7 mouse cellular contexts compared by ENCODE assay signal in the genomic region with DNA sequence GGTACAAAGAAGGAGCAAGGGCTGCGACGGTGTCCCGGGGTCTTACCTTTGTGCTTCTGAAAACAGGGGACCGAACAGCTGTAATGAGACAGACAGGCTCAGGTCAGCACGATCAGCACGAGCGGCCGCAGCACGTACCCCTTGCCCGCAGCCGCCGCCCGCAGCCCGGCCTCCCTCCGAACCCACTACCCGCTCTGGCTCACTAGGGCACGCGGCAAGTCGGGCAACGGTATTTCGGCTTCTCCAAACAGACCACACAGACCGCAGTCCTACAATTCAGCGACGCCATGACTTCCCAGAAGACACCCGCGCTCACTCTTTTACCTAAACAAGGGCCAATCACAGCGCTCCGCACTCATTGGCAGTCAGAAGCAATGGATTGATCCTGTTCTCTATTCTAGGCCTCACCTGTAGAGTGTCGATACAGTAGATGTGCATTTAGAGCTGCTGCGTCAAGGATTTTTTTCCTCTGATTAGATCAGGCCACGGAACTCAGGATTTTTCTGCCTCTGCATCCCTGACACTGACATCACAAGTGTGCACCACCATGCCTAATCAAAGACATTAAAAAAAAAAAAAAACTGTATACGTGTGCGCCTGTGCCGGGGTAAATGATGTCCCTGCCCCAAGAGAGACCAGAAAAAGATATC. TPM values are rescaled to one million over a fixed set of nuclear protein-coding genes. Genes with fewer than 3 reads are reported as not detected.
DNase-seq lines count a peak whose midpoint lies in the region; ATAC-seq and TF ChIP-seq lines count a peak whose summit lies in the region.

A gene (minus strand): TSS at position 314 of the 650 bp plus-strand sequence.

- peaks cover 6% of the 10 kb centered on the region; the same call in 1 of the 2 replicates for H3K4me1 ChIP-seq in embryonic facial prominence, embryonic 12.5 days
- H3K4me1 ChIP-seq in kidney, adult 2 months (ENCODE audit: control insufficient read depth, insufficient read depth, low read length): peaks cover 3% of the 10 kb centered on the region; the same call in 1 of the 2 replicates
- H3K4me1 ChIP-seq in limb, embryonic 12.5 days (replicated peaks): peaks cover 14% of the 10 kb centered on the region
- peaks cover 23% of the 10 kb centered on the region for H3K4me1 ChIP-seq in midbrain, embryonic 15.5 days
- 0 out of 2 replicates have a peak, but pooled peaks cover 2% of the 10 kb centered on the region for H3K4me1 ChIP-seq in spleen, adult 2 months (ENCODE audit: control insufficient read depth, insufficient read depth, insufficient read length)

- TF ChIP-seq CTCF in kidney, adult 2 months (conservative IDR thresholded peaks at IDR 0.05; ENCODE audit: insufficient read depth, insufficient read length, low read depth, low read length): no peak
- no peak for TF ChIP-seq CTCF in spleen, adult 2 months (IDR thresholded peaks at IDR 0.05; ENCODE audit: extremely low read depth, insufficient read depth, insufficient read length, insufficient replicate concordance)

- peak within 1 kb of the TSS; percentile 81 for H3K9ac ChIP-seq in embryonic facial prominence, embryonic 12.5 days
- H3K9ac ChIP-seq in limb, embryonic 12.5 days (replicated peaks): peak within 1 kb of the TSS; percentile 81
- H3K9ac ChIP-seq in midbrain, embryonic 15.5 days: peak within 1 kb of the TSS; percentile 86

- ATAC-seq in embryonic facial prominence, embryonic 12.5 days (ENCODE audit: insufficient number of reproducible peaks, insufficient read depth, low FRiP score, low TSS enrichment): peak; percentile 84
- ATAC-seq in limb, embryonic 12.5 days (ENCODE audit: insufficient number of reproducible peaks, insufficient read depth, low FRiP score, low TSS enrichment, low read depth): peak; percentile 87
- peak; percentile 94 for ATAC-seq in midbrain, embryonic 15.5 days (replicated peaks)

- peak within 1 kb of the TSS; percentile 73 for H3K4me2 ChIP-seq in embryonic facial prominence, embryonic 12.5 days (replicated peaks)
- peak within 1 kb of the TSS; percentile 79 for H3K4me2 ChIP-seq in limb, embryonic 12.5 days
- peak within 1 kb of the TSS; percentile 86 for H3K4me2 ChIP-seq in midbrain, embryonic 15.5 days

- TF ChIP-seq POLR2A in kidney, adult 2 months (IDR thresholded peaks at IDR 0.05; ENCODE audit: low read depth, low read length): no peak
- TF ChIP-seq POLR2A in spleen, adult 2 months (IDR thresholded peaks at IDR 0.05; ENCODE audit: low read depth, low read length): no peak

- 0 out of 2 replicates have a peak within 1 kb of the TSS, but pooled peaks have one; percentile 4 for H3K27ac ChIP-seq in embryonic facial prominence, embryonic 12.5 days
- no peak within 1 kb of the TSS for H3K27ac ChIP-seq in kidney, adult 2 months (ENCODE audit: insufficient read depth, low read depth, low read length)
- H3K27ac ChIP-seq in limb, embryonic 12.5 days: no peak within 1 kb of the TSS
- peak within 1 kb of the TSS; percentile 67 for H3K27ac ChIP-seq in midbrain, embryonic 15.5 days
- H3K27ac ChIP-seq in spleen, adult 2 months (ENCODE audit: insufficient read depth, low read length): peak within 1 kb of the TSS; percentile 2; the same call in 1 of the 2 replicates

- H3K9me3 ChIP-seq in embryonic facial prominence, embryonic 12.5 days: no peaks in the 10 kb centered on the region
- no peaks in the 10 kb centered on the region for H3K9me3 ChIP-seq in limb, embryonic 12.5 days
- H3K9me3 ChIP-seq in midbrain, embryonic 15.5 days: no peaks in the 10 kb centered on the region

- peaks cover 23% of the 10 kb centered on the region for H3K36me3 ChIP-seq in embryonic facial prominence, embryonic 12.5 days
- H3K36me3 ChIP-seq in kidney, adult 2 months (ENCODE audit: control insufficient read depth, insufficient read depth, low read length): no peaks in the 10 kb centered on the region
- peaks cover 34% of the 10 kb centered on the region for H3K36me3 ChIP-seq in limb, embryonic 12.5 days
- H3K36me3 ChIP-seq in midbrain, embryonic 15.5 days (replicated peaks): peaks cover 14% of the 10 kb centered on the region
- H3K36me3 ChIP-seq in spleen, adult 2 months (ENCODE audit: control insufficient read depth, insufficient read depth, low read length): peaks cover 6% of the 10 kb centered on the region; the same call in 1 of the 2 replicates

- 3% methylated on average over 34 of the region's 34 CpGs for WGBS in embryonic facial prominence, embryonic 12.5 days
- WGBS in kidney, adult 2 months: 2% methylated on average over 34 of the region's 34 CpGs
- WGBS in limb, embryonic 12.5 days: 4% methylated on average over 34 of the region's 34 CpGs
- 4% methylated on average over 34 of the region's 34 CpGs for WGBS in midbrain, embryonic 15.5 days
- 7% methylated on average over 34 of the region's 34 CpGs for WGBS in spleen, adult 2 months

- peak; percentile 74 for DNase-seq in adrenal gland, postnatal 25 days
- peak; percentile 91 to 95 for DNase-seq in heart, adult 18-20 months
- peak; percentile 95 for DNase-seq in kidney, adult 2 months
- peak; percentile 72 to 77 for DNase-seq in spleen, adult 2 months (ENCODE audit: low read depth in 1 of 2, low spot score in 2 of 2)

- peak within 1 kb of the TSS; percentile 97 for H3K4me3 ChIP-seq in embryonic facial prominence, embryonic 12.5 days
- H3K4me3 ChIP-seq in kidney, adult 2 months (ENCODE audit: insufficient read depth, low read depth, low read length): peak within 1 kb of the TSS; percentile 98
- peak within 1 kb of the TSS; percentile 95 for H3K4me3 ChIP-seq in limb, embryonic 12.5 days (replicated peaks)
- H3K4me3 ChIP-seq in midbrain, embryonic 15.5 days: peak within 1 kb of the TSS; percentile 88
- peak within 1 kb of the TSS; percentile 90 for H3K4me3 ChIP-seq in spleen, adult 2 months (ENCODE audit: extremely low read depth, insufficient read depth, insufficient read length)

- H3K27me3 ChIP-seq in embryonic facial prominence, embryonic 12.5 days: no peaks in the 10 kb centered on the region
- H3K27me3 ChIP-seq in kidney, adult 2 months (replicated peaks; ENCODE audit: control insufficient read depth, insufficient read depth, low read length): no peaks in the 10 kb centered on the region
- H3K27me3 ChIP-seq in limb, embryonic 12.5 days: no peaks in the 10 kb centered on the region
- H3K27me3 ChIP-seq in midbrain, embryonic 15.5 days (replicated peaks): no peaks in the 10 kb centered on the region
- H3K27me3 ChIP-seq in spleen, adult 2 months (ENCODE audit: control insufficient read depth, insufficient read depth, low read length): no peaks in the 10 kb centered on the region

RNA-seq across cellular contexts. Expression of the gene that starts here (rescaled TPM):
- total RNA-seq in adrenal gland, postnatal 25 days (2021): 11.2 and 11.6 TPM in 2 replicates
- 63.8 and 65.3 TPM in 2 replicates for polyA plus RNA-seq in embryonic facial prominence, embryonic 12.5 days (2016; fragmentation: Nextera tagmentation; extraction: Ambion mirVana)
- 10 to 100 TPM; 11.5 to 12.9 TPM for total RNA-seq in heart, adult 18-20 months (2021)
- 9.2 and 11.0 TPM in 2 replicates for polyA plus RNA-seq in kidney, adult 2 months (2012; rRNA removed)
- polyA plus RNA-seq in limb, embryonic 12.5 days (2016; fragmentation: Nextera tagmentation; extraction: Ambion mirVana): 65.6 and 66.5 TPM in 2 replicates
- 61.8 and 62.8 TPM in 2 replicates for polyA plus RNA-seq in midbrain, embryonic 15.5 days (2015; fragmentation: Nextera tagmentation; extraction: Ambion mirVana)
- polyA plus RNA-seq in spleen, adult 2 months (2012; rRNA removed): 5.4 and 5.6 TPM in 2 replicates

Comparison
In these comparisons a context has a peak if more than half of its experiments do, and no peak if none do; other contexts are left out.
1. H3K27ac ChIP-seq: peak in embryonic facial prominence, embryonic 12.5 days (single experiment), midbrain, embryonic 15.5 days (single experiment) and spleen, adult 2 months (single experiment); none in kidney, adult 2 months (single experiment) and limb, embryonic 12.5 days (single experiment).
2. Peak in every context shown above with its lines, with median percentiles within 50 percentile points of each other: DNase-seq, ATAC-seq, H3K4me2 ChIP-seq, H3K4me3 ChIP-seq and H3K9ac ChIP-seq.